ENCODE assay signal across 24 mouse cellular contexts in the genomic region with DNA sequence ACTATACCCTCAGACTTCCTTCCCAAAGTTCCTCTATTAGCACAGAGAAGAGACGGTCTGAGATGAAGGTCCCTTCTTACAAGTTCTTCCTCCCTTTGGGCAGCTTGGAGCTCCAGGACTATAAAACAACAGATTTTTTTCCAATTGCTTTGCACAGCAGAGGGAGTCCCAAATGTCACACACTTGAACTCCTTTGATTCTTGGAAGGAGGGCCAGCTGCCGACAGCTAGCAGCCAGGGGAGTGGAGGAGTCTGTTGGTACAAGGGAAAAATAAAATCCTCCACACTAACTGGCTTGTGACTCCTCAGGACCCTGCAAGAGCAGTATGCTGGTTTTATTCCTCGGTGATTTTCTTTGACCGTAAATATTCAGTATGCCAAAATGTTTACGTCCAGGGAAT. TPM values are rescaled to one million over a fixed set of nuclear protein-coding genes. Genes with fewer than 3 reads are reported as not detected.
DNase-seq lines count a peak whose midpoint lies in the region; ATAC-seq and TF ChIP-seq lines count a peak whose summit lies in the region.
"Had no signal": no experiment of that assay in that cellular context is flagged by ENCODE, and none has a peak within 500 bp of the region (broad histone marks: within the 10 kb centered on the region; RNA-seq: fewer than 3 reads in every experiment).

No protein-coding gene starts in this region.

- no peaks in the 10 kb centered on the region for H3K9me3 ChIP-seq in kidney, postnatal 0 days (replicated peaks; ENCODE audit: low read length)
- no peaks in the 10 kb centered on the region for H3K9me3 ChIP-seq in lung, postnatal 0 days (ENCODE audit: low read length)
- H3K9me3 ChIP-seq: forebrain, embryonic 12.5 days; heart, embryonic 15.5 days; hindbrain, embryonic 13.5 days had no signal

- peak overlapping the region; percentile 42; the same call in 1 of the 2 replicates for H3K27ac ChIP-seq in kidney, postnatal 0 days
- peak overlapping the region; percentile 44 for H3K27ac ChIP-seq in lung, postnatal 0 days (ENCODE audit: low read length)
- H3K27ac ChIP-seq: embryonic facial prominence, embryonic 13.5 days; forebrain, embryonic 12.5 days; heart, embryonic 15.5 days; hindbrain, embryonic 13.5 days had no signal

- H3K4me3 ChIP-seq in kidney, postnatal 0 days (replicated peaks; ENCODE audit: low read depth, low read length) = no peak overlapping the region
- H3K4me3 ChIP-seq in lung, postnatal 0 days (ENCODE audit: low read depth, low read length) = no peak overlapping the region
- H3K4me3 ChIP-seq: embryonic facial prominence, embryonic 13.5 days; forebrain, embryonic 12.5 days; heart, embryonic 15.5 days; hindbrain, embryonic 13.5 days had no signal

- DNase-seq in kidney, postnatal 0 days (ENCODE audit: low spot score) = peak; percentile 76
- no peak for DNase-seq in kidney, adult 18-20 months
- peak; percentile 11 for DNase-seq in layer of hippocampus, adult 9-11 months
- no peak for DNase-seq in layer of hippocampus, postnatal 36 days
- peak; percentile 43 for DNase-seq in lung, postnatal 0 days (ENCODE audit: low spot score)
- DNase-seq in lung, postnatal 14 days = no peak
- no peak for DNase-seq in right cerebral cortex, postnatal 36 days (ENCODE audit: low spot score in 2 of 2)
- DNase-seq: adrenal gland, adult 2 months; adrenal gland, postnatal 25 days; cerebellum, adult 18-20 months; cerebellum, adult 9-11 months; cerebellum, postnatal 36 days; gastrocnemius, postnatal 14 days; heart, adult 18-20 months had no signal

- TF ChIP-seq CTCF in kidney, postnatal 0 days (IDR thresholded peaks at IDR 0.05; ENCODE audit: low read depth) = peak; percentile 11; the same call in 1 of the 2 replicates
- TF ChIP-seq CTCF in lung, postnatal 0 days (IDR thresholded peaks at IDR 0.05) = no peak; the same call in 1 of the 2 replicates

- H3K27me3 ChIP-seq in kidney, postnatal 0 days (ENCODE audit: insufficient read depth, low read length) = no peaks in the 10 kb centered on the region
- H3K27me3 ChIP-seq in lung, postnatal 0 days (replicated peaks; ENCODE audit: insufficient read depth, low read length) = no peaks in the 10 kb centered on the region
- H3K27me3 ChIP-seq: embryonic facial prominence, embryonic 13.5 days; forebrain, embryonic 12.5 days; heart, embryonic 15.5 days; hindbrain, embryonic 13.5 days had no signal

- no peaks in the 10 kb centered on the region for H3K36me3 ChIP-seq in kidney, postnatal 0 days (ENCODE audit: insufficient read depth, low read length)
- no peaks in the 10 kb centered on the region for H3K36me3 ChIP-seq in lung, postnatal 0 days (ENCODE audit: insufficient read depth, low read length)
- H3K36me3 ChIP-seq: embryonic facial prominence, embryonic 13.5 days; forebrain, embryonic 12.5 days; heart, embryonic 15.5 days; hindbrain, embryonic 13.5 days had no signal

- 0 out of 2 replicates have a peak, but pooled peaks cover 3% of the 10 kb centered on the region for H3K4me1 ChIP-seq in kidney, postnatal 0 days (replicated peaks; ENCODE audit: insufficient read depth, low read length)
- no peaks in the 10 kb centered on the region for H3K4me1 ChIP-seq in lung, postnatal 0 days (ENCODE audit: insufficient read depth, low read depth, low read length)
- H3K4me1 ChIP-seq: forebrain, embryonic 12.5 days; heart, embryonic 15.5 days had no signal

- no peak overlapping the region for H3K4me2 ChIP-seq in kidney, postnatal 0 days (ENCODE audit: low read length)
- no peak overlapping the region for H3K4me2 ChIP-seq in lung, postnatal 0 days (replicated peaks; ENCODE audit: low read depth, low read length)
- H3K4me2 ChIP-seq: embryonic facial prominence, embryonic 13.5 days; forebrain, embryonic 12.5 days; heart, embryonic 11.5 days; heart, embryonic 15.5 days; hindbrain, embryonic 13.5 days had no signal

- 29% methylated on average over 5 of the region's 5 CpGs for WGBS in kidney, postnatal 0 days
- 48% methylated on average over 5 of the region's 5 CpGs for WGBS in lung, postnatal 0 days

- no peak for ATAC-seq in kidney, postnatal 0 days (replicated peaks; ENCODE audit: low FRiP score, low read depth)
- ATAC-seq in lung, postnatal 0 days = 0 out of 2 replicates have a peak, but pooled peaks have one; percentile 12
- ATAC-seq: forebrain, embryonic 16.5 days had no signal

- TF ChIP-seq EP300 in lung, postnatal 0 days (IDR thresholded peaks at IDR 0.05) = no peak

- H3K9ac ChIP-seq in kidney, postnatal 0 days (ENCODE audit: low read depth, low read length) = no peak overlapping the region
- no peak overlapping the region for H3K9ac ChIP-seq in lung, postnatal 0 days (replicated peaks; ENCODE audit: low read depth)
- H3K9ac ChIP-seq: embryonic facial prominence, embryonic 13.5 days; forebrain, embryonic 12.5 days; heart, embryonic 15.5 days; hindbrain, embryonic 13.5 days had no signal

RNA-seq across cellular contexts. Expression of gene 1700012B07Rik, which starts 16.6 kb away (rescaled TPM):
- polyA plus RNA-seq in kidney, postnatal 0 days (2015; fragmentation: Nextera tagmentation; extraction: Ambion mirVana) = not detected in 2 replicates
- total RNA-seq in layer of hippocampus, postnatal 36 days (2021) = not detected
- polyA plus RNA-seq in lung, postnatal 0 days (2015; fragmentation: Nextera tagmentation; extraction: Ambion mirVana) = 0.15 TPM in 1 of 2 replicates, not detected in the other
- total RNA-seq: adrenal gland, adult 2 months; adrenal gland, postnatal 25 days; ES-E14; gastrocnemius, postnatal 14 days; heart, adult 18-20 months; heart, postnatal 14 days; hematopoietic stem cell, adult 5-6 weeks had no signal
- polyA plus RNA-seq: adrenal gland, adult 2 months; embryonic facial prominence, embryonic 13.5 days; forebrain, embryonic 12.5 days; forebrain, embryonic 16.5 days; frontal cortex, adult 2 months; heart, embryonic 11.5 days; heart, embryonic 15.5 days; hindbrain, embryonic 13.5 days had no signal

Comparison
In these comparisons a context has a peak if more than half of its experiments do, and no peak if none do; other contexts are left out.
1. DNase-seq: peak in kidney, postnatal 0 days (single experiment), layer of hippocampus, adult 9-11 months (single experiment) and lung, postnatal 0 days (single experiment); none in kidney, adult 18-20 months (single experiment), layer of hippocampus, postnatal 36 days (0 of 2), lung, postnatal 14 days (single experiment) and right cerebral cortex, postnatal 36 days (0 of 2).